Comparison of ENCODE assay signal across 8 mouse cellular contexts in genomic region chr9:44417892-44418363, GRCm38 (mm10). TPM values are rescaled to one million over a fixed set of nuclear protein-coding genes. Genes with fewer than 3 reads are reported as not detected.
DNase-seq lines count a peak whose midpoint lies in the region; ATAC-seq lines count a peak whose summit lies in the region.

No protein-coding gene starts in this region.

- H3K27me3 ChIP-seq in hindbrain, embryonic 15.5 days: no peaks in the 10 kb centered on the region

- WGBS in hindbrain, embryonic 15.5 days: under 1% methylated on average over 38 of the region's 38 CpGs

- DNase-seq in T-cell, adult 2 months (ENCODE audit: low spot score): peak; percentile 90
- peak; percentile 93 to 97 for DNase-seq in cerebellum, postnatal 36 days
- peak; percentile 96 to 97 for DNase-seq in frontal cortex, postnatal 36 days (ENCODE audit: low spot score in 2 of 2)
- DNase-seq in layer of hippocampus, postnatal 36 days: peak; percentile 94 to 95
- DNase-seq in lung, postnatal 25 days (ENCODE audit: low spot score): peak; percentile 95
- DNase-seq in retina, adult 2 months (ENCODE audit: low read depth, low spot score): peak; percentile 87
- peak; percentile 92 for DNase-seq in thymus, postnatal 25 days

- H3K9me3 ChIP-seq in hindbrain, embryonic 15.5 days: no peaks in the 10 kb centered on the region

- H3K4me3 ChIP-seq in hindbrain, embryonic 15.5 days: peak overlapping the region; percentile 74

- peak overlapping the region; percentile 79 for H3K27ac ChIP-seq in hindbrain, embryonic 15.5 days (replicated peaks)

- H3K4me2 ChIP-seq in hindbrain, embryonic 15.5 days: peak overlapping the region; percentile 80

- peak; percentile 93 for ATAC-seq in hindbrain, embryonic 15.5 days (ENCODE audit: low FRiP score, low read depth)

- peak overlapping the region; percentile 74 for H3K9ac ChIP-seq in hindbrain, embryonic 15.5 days

- peaks cover 17% of the 10 kb centered on the region for H3K36me3 ChIP-seq in hindbrain, embryonic 15.5 days

- H3K4me1 ChIP-seq in hindbrain, embryonic 15.5 days (replicated peaks): peaks cover 17% of the 10 kb centered on the region

RNA-seq across cellular contexts. Expression of gene Ccdc84, which starts 0.4 kb away (rescaled TPM):
- polyA plus RNA-seq in hindbrain, embryonic 15.5 days (2015; fragmentation: Nextera tagmentation; extraction: Ambion mirVana): 32.0 and 34.9 TPM in 2 replicates
- total RNA-seq in layer of hippocampus, postnatal 36 days (2021): 10 to 100 TPM; 23.0 to 28.7 TPM

RNA-seq across cellular contexts. Expression of gene Trappc4, which starts 10.5 kb away (rescaled TPM):
- polyA plus RNA-seq in hindbrain, embryonic 15.5 days (2015; fragmentation: Nextera tagmentation; extraction: Ambion mirVana): 287 and 295 TPM in 2 replicates
- total RNA-seq in layer of hippocampus, postnatal 36 days (2021): 10 to 100 TPM; 64.3 to 79.1 TPM

RNA-seq across cellular contexts. Expression of gene Rps25, which starts 11.0 kb away (rescaled TPM):
- polyA plus RNA-seq in hindbrain, embryonic 15.5 days (2015; fragmentation: Nextera tagmentation; extraction: Ambion mirVana): 1,001 and 1,147 TPM in 2 replicates
- total RNA-seq in layer of hippocampus, postnatal 36 days (2021): 100 to 1,000 TPM; 660 to 671 TPM

RNA-seq across cellular contexts. Expression of gene Slc37a4, which starts 21.3 kb away (rescaled TPM):
- 50.2 and 56.3 TPM in 2 replicates for polyA plus RNA-seq in hindbrain, embryonic 15.5 days (2015; fragmentation: Nextera tagmentation; extraction: Ambion mirVana)
- total RNA-seq in layer of hippocampus, postnatal 36 days (2021): 10 to 100 TPM; 27.9 to 30.2 TPM

RNA-seq across cellular contexts. Expression of gene Foxr1, which starts 23.0 kb away (rescaled TPM):
- polyA plus RNA-seq in hindbrain, embryonic 15.5 days (2015; fragmentation: Nextera tagmentation; extraction: Ambion mirVana): not detected in 2 replicates
- not detected for total RNA-seq in layer of hippocampus, postnatal 36 days (2021)

Comparison
In these comparisons a context has a peak if more than half of its experiments do, and no peak if none do; other contexts are left out.
1. Peak in every context shown above with its lines: DNase-seq, ATAC-seq, H3K4me3 ChIP-seq and H3K27ac ChIP-seq.